Mouse (Mus musculus) Muller cell, postnatal 12 days (primary cell): ENCODE data around the gene Lmbrd2.
"Not testable (repeated sequence)": the region's sequence is repeated elsewhere in the genome, so short reads cannot be mapped to it uniquely, and the experiment has no call there.

Source experiments
- DNase-seq: peaks from one replicate; pipeline ENCODE4 v3.0.0-alpha.2; 2015; ENCODE audit errors: inconsistent ontology term

The Lmbrd2 gene

GRCm38 (mm10) chr15:9132693-9133443 lies 7.5 kb upstream of the Lmbrd2 start:
- DNase-seq = peak; percentile 53

GRCm38 (mm10) chr15:9134891-9135507 lies 5.4 kb upstream of the Lmbrd2 start:
- no peak for DNase-seq

GRCm38 (mm10) chr15:9139447-9139846 lies 903 bp upstream of the Lmbrd2 start:
- no peak for DNase-seq

- DNase-seq = no peak
These were observed 378 bp downstream of the Lmbrd2 start for GRCm38 (mm10) chr15:9140684-9141171.

GRCm38 (mm10) chr15:9155325-9155724 lies 15.0 kb downstream of the Lmbrd2 start, which contains the start of gene Skp2:
TSS of gene Skp2 (minus strand) at chr15:9155425.
- no peak for DNase-seq

- DNase-seq = peak; percentile 90
These were observed 22.3 kb downstream of the Lmbrd2 start for GRCm38 (mm10) chr15:9162557-9163070.

GRCm38 (mm10) chr15:9164125-9164524 lies 23.8 kb downstream of the Lmbrd2 start:
- no peak for DNase-seq

GRCm38 (mm10) chr15:9177038-9177437 lies 36.7 kb downstream of the Lmbrd2 start:
- DNase-seq = no peak

- DNase-seq = no peak
These were observed 43.6 kb downstream of the Lmbrd2 start for GRCm38 (mm10) chr15:9183995-9184394.

- DNase-seq = no peak
These were observed 49.4 kb downstream of the Lmbrd2 start for GRCm38 (mm10) chr15:9189796-9190195.

GRCm38 (mm10) chr15:9192685-9193084 lies 52.3 kb downstream of the Lmbrd2 start:
- not testable (repeated sequence) for DNase-seq

GRCm38 (mm10) chr15:9198421-9198820 lies 58.1 kb downstream of the Lmbrd2 start:
- no peak for DNase-seq

GRCm38 (mm10) chr15:9211891-9212290 lies 71.5 kb downstream of the Lmbrd2 start:
- no peak for DNase-seq

GRCm38 (mm10) chr15:9213026-9213425 lies 72.7 kb downstream of the Lmbrd2 start:
- not testable (repeated sequence) for DNase-seq

- DNase-seq = not testable (repeated sequence)
These were observed 73.1 kb downstream of the Lmbrd2 start for GRCm38 (mm10) chr15:9213431-9213830.

GRCm38 (mm10) chr15:9216446-9216845 lies 76.1 kb downstream of the Lmbrd2 start:
- no peak for DNase-seq

GRCm38 (mm10) chr15:9230917-9231316 lies 90.6 kb downstream of the Lmbrd2 start:
- DNase-seq = not testable (repeated sequence)

GRCm38 (mm10) chr15:9246345-9246744 lies 106.0 kb downstream of the Lmbrd2 start:
- DNase-seq = no peak
